Mouse (Mus musculus) ES-E14 (cell line): Measurements from ENCODE around the gene Mapk8ip2. TPM values are rescaled to one million over a fixed set of nuclear protein-coding genes. Genes with fewer than 3 reads are reported as not detected.

Source experiments
- DNase-seq: peaks from one replicate; pipeline ENCODE4 v3.0.0-alpha.2; 2013; ENCODE audit warnings: low read depth, low spot score
- H3K27ac ChIP-seq: 2 replicates; pipeline ENCODE4 v1.5.1; 2012; ENCODE audit warnings: low read depth, mild to moderate bottlenecking, low read length, moderate library complexity, mixed read lengths; ENCODE audit not compliant: poor library complexity, insufficient read depth, severe bottlenecking
- H3K36me3 ChIP-seq: 2 replicates; pipeline ENCODE4 v1.6.1; 2012; ENCODE audit warnings: mild to moderate bottlenecking, low read length, moderate library complexity, mixed read lengths; ENCODE audit not compliant: control insufficient read depth, poor library complexity, insufficient read depth, severe bottlenecking
- H3K4me1 ChIP-seq, 2 experiments: fragments of 150-350 bp in 1 of 2; sonication (generic) in 1 of 2; 2 replicates each; pipeline ENCODE4 v1.6.1; 2012; ENCODE audit warnings: low read length in 2 of 2, mild to moderate bottlenecking in 1 of 2, mixed read lengths in 1 of 2; ENCODE audit not compliant: control insufficient read depth in 2 of 2, insufficient read depth in 2 of 2, poor library complexity in 1 of 2
- H3K4me3 ChIP-seq, 2 experiments: fragments of 150-350 bp in 1 of 2; sonication (generic) in 1 of 2; 2 replicates each; pipeline ENCODE4 v1.5.1; 2012; ENCODE audit warnings: low read length in 2 of 2, low read depth in 1 of 2, mild to moderate bottlenecking in 1 of 2, mixed read lengths in 1 of 2; ENCODE audit not compliant: insufficient read depth in 1 of 2, poor library complexity in 1 of 2, severe bottlenecking in 1 of 2
- H3K9ac ChIP-seq: 2 replicates; pipeline ENCODE4 v1.6.1; 2012; ENCODE audit warnings: low read depth, mild to moderate bottlenecking, low read length, mixed read lengths; ENCODE audit not compliant: poor library complexity, insufficient read depth, severe bottlenecking
- H3K9me3 ChIP-seq: fragments of 150-350 bp; sonication (generic); 2 replicates; pipeline ENCODE4 v1.6.1; 2012; ENCODE audit warnings: low read depth, mild to moderate bottlenecking, low read length; ENCODE audit not compliant: control insufficient read depth, insufficient read depth
- CHD2 ChIP-seq: IDR thresholded peaks from 2 replicates; pipeline ENCODE4 v1.6.1; 2014; ENCODE audit warnings: mild to moderate bottlenecking, low read depth, low read length, inconsistent platforms
- HCFC1 ChIP-seq: IDR thresholded peaks from 2 replicates; pipeline ENCODE4 v1.6.1; 2012; ENCODE audit warnings: low read length, inconsistent platforms, borderline replicate concordance; ENCODE audit not compliant: insufficient read depth
- MAFK ChIP-seq: IDR thresholded peaks from 2 replicates; pipeline ENCODE4 v1.6.1; 2014; ENCODE audit warnings: mild to moderate bottlenecking, low read depth, low read length, inconsistent platforms; ENCODE audit not compliant: insufficient read depth
- ZC3H11A ChIP-seq: IDR thresholded peaks from 2 replicates; pipeline ENCODE4 v1.6.1; 2012; ENCODE audit warnings: low read depth, mild to moderate bottlenecking, inconsistent platforms, low read length, borderline replicate concordance
- ZNF384 ChIP-seq: IDR thresholded peaks from 2 replicates; pipeline ENCODE4 v1.6.1; 2012; ENCODE audit warnings: low read depth, low read length, inconsistent platforms
- in situ Hi-C, 2 experiments: fragments of 600-800 bp; cut with MboI; formaldehyde crosslinking; loops; one replicate each; pipeline ENCODE4 v1.15.1; 2025; ENCODE audit warnings: low sequenced_read_pairs in 2 of 2, inconsistent platforms in 1 of 2; ENCODE audit not compliant: unreplicated experiment in 2 of 2
- total RNA-seq: library from RNA; depleted of rRNA; stranded (reverse); fragments of 300-350 nt; gene quantifications from 2 replicates; pipeline ENCODE4 v1.2.3, GENCODE M21; 2012

Gene Mapk8ip2
- total RNA-seq, 1 experiment: 4.6 TPM

DNA sequence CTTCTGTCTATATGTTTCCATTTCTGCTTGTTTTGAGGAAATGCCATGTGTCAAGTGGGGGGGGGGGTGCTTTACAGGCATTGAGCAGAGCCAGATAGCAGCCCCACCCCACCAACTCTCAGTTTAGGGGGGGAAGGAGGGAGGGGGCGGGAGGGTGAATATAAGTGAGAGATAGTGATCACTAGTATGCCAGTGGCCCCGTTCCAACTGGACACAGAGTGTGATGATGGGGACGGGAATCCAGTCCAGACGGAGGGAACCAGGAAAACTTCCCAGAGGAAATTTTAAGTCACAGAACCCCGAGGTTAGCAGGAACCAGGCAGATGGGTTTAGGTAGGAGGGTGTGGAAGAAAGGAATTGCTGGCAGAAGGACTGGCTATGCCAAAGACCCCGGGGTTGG, 1.9 kb downstream of the Mapk8ip2 start:
- Histone ChIP-seq H3K27ac (no peak overlapping the region), H3K4me1 (peaks cover 0 to 11% of the 10 kb centered on the region in 2 experiments; a peak in 2 of 4 replicates), H3K9me3 (no peaks in the 10 kb centered on the region), H3K4me3 (no peak overlapping the region), H3K36me3 (peaks cover 6% of the 10 kb centered on the region; the same call in 1 of the 2 replicates), H3K9ac (no peak overlapping the region)
- TF ChIP-seq MAFK: no peak
- TF ChIP-seq ZC3H11A: no peak
- no peak for TF ChIP-seq ZNF384
- TF ChIP-seq HCFC1: no peak
- no peak for TF ChIP-seq CHD2
- in situ Hi-C loops: no loop called here
- no peak for DNase-seq

DNA sequence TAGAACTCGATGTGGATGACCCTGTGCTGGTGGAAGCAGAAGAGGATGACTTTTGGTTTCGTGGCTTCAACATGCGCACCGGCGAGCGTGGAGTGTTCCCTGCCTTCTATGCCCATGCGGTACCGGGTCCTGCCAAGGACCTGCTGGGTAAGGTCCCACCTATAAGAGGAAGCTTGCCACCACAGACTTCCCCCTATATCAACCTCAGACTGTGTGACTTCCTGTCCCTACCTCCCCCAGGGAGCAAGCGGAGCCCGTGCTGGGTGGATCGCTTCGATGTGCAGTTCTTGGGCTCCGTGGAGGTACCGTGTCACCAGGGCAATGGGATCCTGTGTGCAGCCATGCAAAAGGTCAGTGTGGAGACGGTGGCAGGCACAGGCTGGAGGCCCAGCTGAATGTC, 5.2 kb downstream of the Mapk8ip2 start:
- Histone ChIP-seq H3K27ac (no peak overlapping the region), H3K9me3 (no peaks in the 10 kb centered on the region), H3K4me1 (peaks cover 0 to 14% of the 10 kb centered on the region in 2 experiments; a peak in 2 of 4 replicates), H3K9ac (no peak overlapping the region), H3K4me3 (no peak overlapping the region), H3K36me3 (peaks cover 6% of the 10 kb centered on the region; the same call in 1 of the 2 replicates)
- TF ChIP-seq ZNF384 (no peak), ZC3H11A (no peak), HCFC1 (no peak)
- DNase-seq: no peak
- in situ Hi-C loops: no loop called here

DNA sequence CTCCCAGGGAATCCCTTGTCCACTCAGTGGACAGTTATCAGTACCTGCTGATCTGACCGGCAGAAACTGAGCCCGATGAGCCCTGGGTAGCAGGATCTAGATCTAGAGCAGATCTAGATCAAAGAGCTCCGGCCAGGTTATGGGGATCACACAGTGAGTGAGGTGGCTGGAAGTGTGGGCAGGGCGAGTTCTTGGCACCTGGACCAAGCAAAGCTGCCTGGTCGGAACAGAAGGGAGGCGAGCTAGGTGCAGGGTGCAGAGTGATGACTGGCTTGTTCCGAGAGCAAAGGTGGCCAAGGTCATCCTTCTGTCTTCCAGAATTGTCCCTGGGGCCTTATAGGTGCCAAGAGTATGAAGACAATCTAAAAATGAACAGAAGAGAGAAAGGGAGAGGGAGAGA, 6.1 kb downstream of the Mapk8ip2 start:
- Histone ChIP-seq H3K27ac (no peak overlapping the region), H3K4me1 (peaks cover 0 to 14% of the 10 kb centered on the region in 2 experiments; a peak in 1 of 4 replicates), H3K36me3 (peaks cover 6% of the 10 kb centered on the region; the same call in 1 of the 2 replicates), H3K4me3 (no peak overlapping the region), H3K9me3 (no peaks in the 10 kb centered on the region), H3K9ac (no peak overlapping the region)
- in situ Hi-C loops: no loop called here
- DNase-seq: no peak
- TF ChIP-seq HCFC1 (no peak), CHD2 (no peak), ZC3H11A (no peak), MAFK (no peak), ZNF384 (no peak)

DNA sequence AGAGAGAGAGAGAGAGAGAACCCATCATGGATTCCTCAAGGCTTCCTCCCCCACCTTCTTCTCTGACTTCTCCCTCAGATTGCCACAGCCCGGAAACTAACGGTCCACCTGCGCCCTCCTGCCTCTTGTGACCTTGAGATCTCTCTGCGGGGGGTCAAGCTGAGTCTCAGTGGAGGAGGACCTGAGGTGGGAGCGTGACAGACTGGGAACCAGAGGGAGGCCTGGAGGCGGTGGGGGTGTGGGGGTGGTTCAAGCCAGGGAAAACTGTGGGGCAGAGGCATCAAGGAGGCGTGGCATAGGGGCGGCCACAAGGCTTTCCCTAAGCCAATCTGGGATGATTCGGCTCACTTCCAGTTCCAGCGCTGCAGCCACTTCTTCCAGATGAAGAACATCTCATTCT, 6.6 kb downstream of the Mapk8ip2 start:
- Histone ChIP-seq H3K36me3 (peaks cover 6% of the 10 kb centered on the region; the same call in 1 of the 2 replicates), H3K4me1 (peaks cover 0 to 13% of the 10 kb centered on the region in 2 experiments; a peak in 1 of 4 replicates), H3K4me3 (no peak overlapping the region), H3K9me3 (no peaks in the 10 kb centered on the region), H3K27ac (no peak overlapping the region), H3K9ac (no peak overlapping the region)
- TF ChIP-seq ZNF384 (no peak), HCFC1 (no peak), MAFK (no peak), ZC3H11A (no peak), CHD2 (no peak)
- in situ Hi-C loops: no loop called here
- DNase-seq: no peak

DNA sequence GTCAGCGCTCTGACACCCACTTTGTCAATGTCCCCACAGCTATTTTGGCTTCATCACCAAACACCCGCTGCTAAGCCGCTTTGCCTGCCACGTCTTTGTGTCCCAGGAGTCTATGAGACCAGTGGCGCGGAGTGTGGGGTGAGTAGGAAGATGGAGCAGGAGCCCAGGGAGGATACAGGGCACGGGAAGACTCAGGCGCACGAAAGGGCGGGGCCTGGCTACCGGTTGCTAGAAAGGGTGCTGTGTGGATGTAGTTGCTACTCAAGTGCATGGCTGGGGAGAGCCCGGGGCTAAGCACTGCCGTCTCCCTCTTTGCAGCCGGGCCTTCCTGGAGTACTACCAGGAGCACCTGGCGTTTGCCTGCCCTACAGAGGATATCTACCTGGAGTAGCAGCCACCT, 7.6 kb downstream of the Mapk8ip2 start:
- in situ Hi-C loops: no loop called here
- TF ChIP-seq ZNF384 (no peak), MAFK (no peak), ZC3H11A (no peak), CHD2 (no peak), HCFC1 (no peak)
- Histone ChIP-seq H3K4me3 (no peak overlapping the region), H3K9ac (no peak overlapping the region), H3K36me3 (peaks cover 6% of the 10 kb centered on the region; the same call in 1 of the 2 replicates), H3K9me3 (no peaks in the 10 kb centered on the region), H3K27ac (no peak overlapping the region), H3K4me1 (peaks cover 0 to 16% of the 10 kb centered on the region in 2 experiments; a peak in 1 of 4 replicates)
- DNase-seq: no peak
